Mouse (Mus musculus) C2C12 (cell line): Measurements from ENCODE around the gene Ahdc1. TPM values are rescaled to one million over a fixed set of nuclear protein-coding genes. Genes with fewer than 3 reads are reported as not detected.
A peak's percentile ranks its signal among the peaks of the same experiment; 100 is the strongest.

Experiments used
- H3K27me3 ChIP-seq: one replicate; pipeline ENCODE4 v1.6.1; 2011; ENCODE audit not compliant: control insufficient read depth, insufficient read depth, insufficient read length
- H3K36me3 ChIP-seq: one replicate; pipeline ENCODE4 v1.6.1; 2011; ENCODE audit not compliant: control insufficient read depth, insufficient read depth
- H3K4me3 ChIP-seq: one replicate; pipeline ENCODE4 v1.5.1; 2011; ENCODE audit warnings: mild to moderate bottlenecking, control low read depth; ENCODE audit not compliant: poor library complexity, insufficient read depth, severe bottlenecking
- H3K79me2 ChIP-seq: one replicate; pipeline ENCODE4 v1.6.1; 2011; ENCODE audit not compliant: control insufficient read depth, insufficient read depth
- H3K79me3 ChIP-seq: one replicate; pipeline ENCODE4 v1.6.1; 2011; ENCODE audit warnings: low read depth, control low read depth
- H3ac ChIP-seq: one replicate; pipeline ENCODE3; 2011; ENCODE audit warnings: low read depth; ENCODE audit not compliant: control insufficient read depth, insufficient read length
- CEBPB ChIP-seq: IDR thresholded peaks from one replicate; pipeline ENCODE4 v1.6.1; 2011; ENCODE audit warnings: low read depth, mild to moderate bottlenecking, control low read depth, moderate library complexity
- CTCF ChIP-seq: IDR thresholded peaks from one replicate; pipeline ENCODE4 v1.5.1; 2011; ENCODE audit not compliant: control insufficient read depth, insufficient read depth, insufficient read length
- FOSL1 ChIP-seq: IDR thresholded peaks from one replicate; pipeline ENCODE4 v1.8.0; 2011; ENCODE audit warnings: mild to moderate bottlenecking, low read length; ENCODE audit not compliant: poor library complexity, insufficient read depth, severe bottlenecking
- MAX ChIP-seq: IDR thresholded peaks from one replicate; pipeline ENCODE4 v1.6.1; 2011; ENCODE audit warnings: mild to moderate bottlenecking, control low read depth
- MYOD1 ChIP-seq: IDR thresholded peaks from one replicate; pipeline ENCODE4 v1.6.1; 2011; ENCODE audit warnings: low read depth; ENCODE audit not compliant: control insufficient read depth, insufficient read length
- MYOG ChIP-seq: IDR thresholded peaks from one replicate; pipeline ENCODE4 v1.6.1; 2011; ENCODE audit not compliant: control insufficient read depth, insufficient read length; ENCODE audit errors: extremely low read depth
- USF1 ChIP-seq: IDR thresholded peaks from one replicate; pipeline ENCODE4 v1.6.1; 2011; ENCODE audit warnings: low read depth, mild to moderate bottlenecking, control low read depth, moderate library complexity
- polyA plus RNA-seq: library from polyadenylated mRNA; unstranded; fragments of >200 nt; fragmentation: generic; extraction: Trizol; gene quantifications from one replicate; pipeline ENCODE4 v1.2.1, GENCODE M21; 2012; ENCODE audit warnings: missing spikeins

The Ahdc1 gene
- polyA plus RNA-seq, 1 experiment = 27.9 TPM

DNA sequence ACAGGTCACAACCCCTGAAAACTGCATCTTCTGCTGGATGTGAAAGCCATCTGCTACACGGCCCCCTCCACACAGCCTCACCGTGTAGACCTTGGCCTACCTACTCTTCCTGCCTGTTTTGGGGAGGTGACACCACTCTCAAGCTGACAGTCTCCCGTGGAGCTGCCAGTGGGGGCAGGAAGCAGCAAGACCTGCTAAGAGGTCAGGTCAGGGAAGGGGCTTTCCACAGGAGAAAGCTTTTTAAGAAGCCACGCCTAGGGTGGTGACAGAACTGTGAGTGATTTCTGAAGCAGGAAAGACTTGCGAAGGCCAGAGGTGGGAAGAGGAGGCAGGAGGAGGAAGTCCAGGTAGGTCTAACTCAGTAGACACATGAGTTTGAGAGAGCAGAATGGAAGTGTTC, 67.9 kb downstream of the Ahdc1 start:
- Histone ChIP-seq H3K79me2 (no peaks in the 10 kb centered on the region), H3K27me3 (no peaks in the 10 kb centered on the region), H3K36me3 (peaks cover 16% of the 10 kb centered on the region), H3K79me3 (no peaks in the 10 kb centered on the region), H3K4me3 (no peak overlapping the region), H3ac (no peak overlapping the region)
- TF ChIP-seq MAX = no peak

GRCm38 (mm10) chr4:133079416-133080113, 68.5 kb downstream of the Ahdc1 start:
- TF ChIP-seq CTCF (no peak), MYOG (no peak), CEBPB (no peak), MYOD1 (no peak), USF1 (no peak), MAX (no peak)
- Histone ChIP-seq H3K79me3 (no peaks in the 10 kb centered on the region), H3ac (no peak overlapping the region), H3K27me3 (no peaks in the 10 kb centered on the region), H3K36me3 (peaks cover 16% of the 10 kb centered on the region), H3K4me3 (no peak overlapping the region), H3K79me2 (no peaks in the 10 kb centered on the region)

DNA sequence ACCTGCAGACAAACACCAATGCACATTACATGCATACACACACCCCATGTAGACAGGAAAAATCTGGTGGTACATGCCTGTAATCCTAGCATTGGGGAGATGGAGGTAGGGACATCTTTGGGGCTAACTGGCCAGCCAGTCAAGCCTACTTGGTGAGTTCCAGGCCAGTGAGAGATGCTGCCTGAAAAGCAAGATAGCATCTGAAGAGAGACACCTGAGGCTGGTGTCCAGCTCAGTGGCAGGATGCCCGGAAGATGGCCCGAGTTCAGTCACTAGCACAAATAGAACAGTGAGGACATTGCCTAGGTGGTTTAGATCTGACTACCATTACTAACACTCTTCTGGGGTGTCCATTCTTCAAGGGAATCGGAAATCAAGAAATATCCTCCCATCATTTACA, 69.8 kb downstream of the Ahdc1 start:
- no peaks in the 10 kb centered on the region for H3K79me2 ChIP-seq
- peaks cover 16% of the 10 kb centered on the region for H3K36me3 ChIP-seq
- no peak for TF ChIP-seq CTCF
- no peak for TF ChIP-seq CEBPB
- TF ChIP-seq USF1 = no peak
- H3K27me3 ChIP-seq = no peaks in the 10 kb centered on the region
- no peak overlapping the region for H3ac ChIP-seq
- H3K4me3 ChIP-seq = no peak overlapping the region
- no peaks in the 10 kb centered on the region for H3K79me3 ChIP-seq

DNA sequence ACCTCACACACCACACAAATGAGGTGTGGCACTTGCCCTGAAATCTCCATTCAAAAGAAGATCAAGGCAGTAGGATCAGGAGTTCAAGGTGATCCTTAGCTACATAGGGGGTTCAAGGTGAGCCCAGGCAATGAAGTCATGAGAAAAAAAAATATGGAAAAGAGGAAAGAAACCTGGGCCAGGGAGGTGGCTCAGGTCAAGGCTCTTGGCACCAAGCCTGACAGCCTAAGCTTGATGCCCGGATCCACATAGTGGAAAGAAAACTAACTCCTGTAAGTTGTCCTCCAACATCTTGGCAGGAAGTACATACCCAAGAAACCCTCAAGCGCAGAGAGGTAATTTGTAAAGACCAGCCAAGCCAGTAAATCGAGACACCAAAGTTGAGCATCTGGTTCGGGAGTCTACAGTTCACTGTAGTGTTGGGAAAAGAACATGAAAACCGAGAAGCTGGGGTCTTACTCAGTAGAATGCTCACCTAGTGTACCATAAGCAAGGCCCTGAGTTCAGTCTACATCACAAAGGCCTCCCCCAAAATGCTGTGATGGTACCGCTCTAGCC, 71.2 kb downstream of the Ahdc1 start:
- Histone ChIP-seq H3K36me3 (peaks cover 16% of the 10 kb centered on the region), H3ac (no peak overlapping the region), H3K27me3 (no peaks in the 10 kb centered on the region), H3K4me3 (no peak overlapping the region), H3K79me2 (no peaks in the 10 kb centered on the region), H3K79me3 (no peaks in the 10 kb centered on the region)
- no peak for TF ChIP-seq CTCF
- no peak for TF ChIP-seq MYOD1
- TF ChIP-seq FOSL1 = no peak
- no peak for TF ChIP-seq MYOG
- TF ChIP-seq MAX = no peak
- TF ChIP-seq CEBPB = no peak
- TF ChIP-seq USF1 = no peak

DNA sequence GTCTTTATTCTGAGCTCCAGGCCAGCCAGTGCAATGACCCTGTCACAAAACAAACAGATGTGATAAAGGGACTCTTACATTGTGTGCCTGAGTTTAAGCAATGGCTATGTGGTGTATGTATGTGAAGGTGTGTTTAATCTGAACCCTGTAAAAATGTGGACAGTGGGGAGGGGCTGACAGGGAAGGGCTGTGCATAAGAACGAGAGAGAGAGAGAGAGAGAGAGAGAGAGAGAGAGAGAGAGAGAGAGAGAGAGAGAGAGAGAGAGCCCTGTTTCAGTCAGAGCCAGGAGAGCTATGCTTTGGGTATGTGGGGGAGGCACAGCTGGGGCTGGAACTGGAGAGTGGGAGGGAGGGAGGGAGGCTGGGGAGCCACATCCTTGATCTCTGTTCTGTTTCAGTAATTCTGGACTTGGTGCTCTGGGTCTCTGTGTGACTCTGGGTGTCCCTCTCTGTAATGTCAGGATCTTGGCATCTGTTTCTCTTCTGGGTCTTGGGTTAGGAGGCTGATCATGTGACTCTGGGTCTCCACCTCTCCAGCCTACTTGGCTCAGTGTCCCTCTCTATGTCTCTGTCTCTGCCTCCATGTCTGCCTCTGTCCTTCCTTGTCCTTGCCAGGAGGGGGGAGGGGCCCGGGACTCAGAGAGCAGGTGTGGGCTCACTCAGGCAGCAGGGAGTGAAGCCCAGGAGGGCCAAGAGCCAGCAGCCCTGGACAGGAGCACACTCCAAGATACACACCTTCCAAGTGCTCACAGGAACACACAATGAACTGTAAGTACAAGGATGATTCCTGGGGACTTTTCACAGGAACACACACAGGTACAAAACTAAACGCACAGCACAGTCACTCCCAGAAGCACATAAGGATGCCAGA, 73.2 kb downstream of the Ahdc1 start:
- no peak overlapping the region for H3K4me3 ChIP-seq
- no peak overlapping the region for H3ac ChIP-seq

More for the DNA sequence above, 73.2 kb downstream of the Ahdc1 start:
- Histone ChIP-seq H3K27me3 (no peaks in the 10 kb centered on the region), H3K36me3 (no peaks in the 10 kb centered on the region), H3K79me2 (no peaks in the 10 kb centered on the region), H3K79me3 (no peaks in the 10 kb centered on the region)
- TF ChIP-seq FOSL1 = no peak
- peak; percentile 35 for TF ChIP-seq USF1
